Mouse (Mus musculus) heart, postnatal 0 days (tissue): Measurements from ENCODE around the gene Phc1. TPM values are rescaled to one million over a fixed set of nuclear protein-coding genes. Genes with fewer than 3 reads are reported as not detected.

Experiments used
- ATAC-seq: fragments of 200-750 bp; cut with Nextera tagmentation; 2 replicates; pipeline ENCODE4 v1.8.0; 2017; ENCODE audit warnings: low read depth, moderate number of reproducible peaks, moderate library complexity; ENCODE audit not compliant: insufficient read depth
- DNase-seq: peaks from one replicate; pipeline ENCODE4 v3.0.0-alpha.2; 2016; ENCODE audit warnings: low spot score
- H3K27ac ChIP-seq: fragments of 300-500 bp; sonication (generic); 2 replicates; pipeline ENCODE4 v1.5.1; 2014; ENCODE audit warnings: low read depth, mild to moderate bottlenecking
- H3K27me3 ChIP-seq: fragments of 300-500 bp; sonication (generic); 2 replicates; pipeline ENCODE4 v1.6.1; 2014; ENCODE audit warnings: low read length, mixed read lengths; ENCODE audit not compliant: control insufficient read depth, insufficient read depth
- H3K36me3 ChIP-seq: fragments of 300-500 bp; sonication (generic); replicated peaks from 2 replicates; pipeline ENCODE4 v1.6.1; 2014; ENCODE audit warnings: low read length, mixed read lengths; ENCODE audit not compliant: control insufficient read depth, insufficient read depth
- H3K4me1 ChIP-seq: fragments of 300-500 bp; sonication (generic); 2 replicates; pipeline ENCODE4 v1.6.1; 2014; ENCODE audit warnings: antibody characterized with exemption; ENCODE audit not compliant: control insufficient read depth, insufficient read depth
- H3K4me2 ChIP-seq: fragments of 300-500 bp; sonication (generic); 2 replicates; pipeline ENCODE4 v1.6.1; 2014; ENCODE audit warnings: low read depth, mild to moderate bottlenecking, low read length, moderate library complexity
- H3K4me3 ChIP-seq: fragments of 300-500 bp; sonication (generic); 2 replicates; pipeline ENCODE4 v1.5.1; 2014; ENCODE audit warnings: low read depth, low read length
- H3K9ac ChIP-seq: fragments of 300-500 bp; sonication (generic); replicated peaks from 2 replicates; pipeline ENCODE4 v1.6.1; 2014; ENCODE audit warnings: low read depth, low read length, mixed read lengths
- H3K9me3 ChIP-seq: fragments of 300-500 bp; sonication (generic); replicated peaks from 2 replicates; pipeline ENCODE4 v1.6.1; 2016; ENCODE audit warnings: low read length; ENCODE audit not compliant: control insufficient read depth
- CTCF ChIP-seq: IDR thresholded peaks from 2 replicates; pipeline ENCODE4 v1.5.1; 2016; ENCODE audit warnings: antibody characterized with exemption, control low read depth, low read depth
- EP300 ChIP-seq: IDR thresholded peaks from 2 replicates; pipeline ENCODE4 v1.6.1; 2016; ENCODE audit warnings: antibody characterized with exemption, low read depth
- WGBS: fragments of 180-500 bp; shearing (Covaris S2); extraction: QIAGEN DNeasy Blood & Tissue Kit; methylation state at CpG from one replicate; pipeline ENCODE4 v1.1.7; 2014; 5-methylcytosine and 5-hydroxymethylcytosine counted together
- polyA plus RNA-seq: library from polyadenylated mRNA; unstranded; fragments of >200 nt; fragmentation: Nextera tagmentation; extraction: Ambion mirVana; gene quantifications from 2 replicates; pipeline ENCODE4 v1.2.1, GENCODE M21; 2015
- total RNA-seq: library from RNA; depleted of rRNA; stranded (reverse); fragments of >200 nt; gene quantifications from 2 replicates; pipeline ENCODE4 v1.2.3, GENCODE M21; 2014; ENCODE audit warnings: low replicate concordance

The Phc1 gene
- total and polyA plus RNA-seq, 2 experiments from 2014 or later, result 4.6 to 19.6 TPM

- no peak overlapping the region for H3K9ac ChIP-seq
- H3K4me1 ChIP-seq, result peaks cover under 1% of the 10 kb centered on the region; the same call in 1 of the 2 replicates
Observed at GRCm38 (mm10) chr6:122304355-122304754, 36.0 kb downstream of the Phc1 start.

GRCm38 (mm10) chr6:122303526-122303925 lies 36.8 kb downstream of the Phc1 start:
- ATAC-seq (no peak), DNase-seq (no peak)
- Histone ChIP-seq H3K4me1 (no peaks in the 10 kb centered on the region), H3K4me2 (peak overlapping the region; percentile 29; the same call in 1 of the 2 replicates), H3K27me3 (no peaks in the 10 kb centered on the region), H3K9ac (no peak overlapping the region), H3K36me3 (no peaks in the 10 kb centered on the region), H3K9me3 (no peaks in the 10 kb centered on the region), H3K4me3 (peak overlapping the region; percentile 14; the same call in 1 of the 2 replicates), H3K27ac (no peak overlapping the region)
- TF ChIP-seq CTCF, result no peak
- no peak for TF ChIP-seq EP300
- WGBS, result 38% methylated on average over 9 of the region's 9 CpGs

More at GRCm38 (mm10) chr6:122304355-122304754, 36.0 kb downstream of the Phc1 start:
- DNase-seq, result peak; percentile 47
- Histone ChIP-seq H3K4me2 (no peak overlapping the region), H3K27me3 (no peaks in the 10 kb centered on the region), H3K36me3 (no peaks in the 10 kb centered on the region), H3K27ac (no peak overlapping the region), H3K4me3 (no peak overlapping the region), H3K9me3 (no peaks in the 10 kb centered on the region)
- no peak for ATAC-seq
- no peak for TF ChIP-seq EP300
- TF ChIP-seq CTCF, result peak; percentile 77
- WGBS, result 28% methylated on average over 6 of the region's 6 CpGs

GRCm38 (mm10) chr6:122302661-122303060 lies 37.7 kb downstream of the Phc1 start:
- no peak overlapping the region for H3K9ac ChIP-seq
- WGBS, result 81% methylated on average over 4 of the region's 4 CpGs
- ATAC-seq (no peak), DNase-seq (no peak)
- H3K36me3 ChIP-seq, result no peaks in the 10 kb centered on the region
- no peak overlapping the region for H3K4me2 ChIP-seq
- no peaks in the 10 kb centered on the region for H3K27me3 ChIP-seq
- H3K4me3 ChIP-seq, result no peak overlapping the region
- H3K27ac ChIP-seq, result no peak overlapping the region
- no peaks in the 10 kb centered on the region for H3K4me1 ChIP-seq
- no peak for TF ChIP-seq EP300
- TF ChIP-seq CTCF, result no peak
- H3K9me3 ChIP-seq, result no peaks in the 10 kb centered on the region

GRCm38 (mm10) chr6:122302121-122302520 lies 38.2 kb downstream of the Phc1 start:
- H3K4me2 ChIP-seq, result no peak overlapping the region
- TF ChIP-seq EP300, result no peak
- TF ChIP-seq CTCF, result no peak
- H3K36me3 ChIP-seq, result no peaks in the 10 kb centered on the region
- no peaks in the 10 kb centered on the region for H3K27me3 ChIP-seq
- no peak overlapping the region for H3K27ac ChIP-seq
- 58% methylated on average over 1 of the region's 1 CpGs for WGBS
- H3K4me1 ChIP-seq, result no peaks in the 10 kb centered on the region
- ATAC-seq (no peak), DNase-seq (no peak)
- no peak overlapping the region for H3K9ac ChIP-seq
- H3K4me3 ChIP-seq, result no peak overlapping the region
- no peaks in the 10 kb centered on the region for H3K9me3 ChIP-seq

- ATAC-seq, result no peak
Observed at GRCm38 (mm10) chr6:122299621-122300133, 40.7 kb downstream of the Phc1 start.

GRCm38 (mm10) chr6:122298223-122298609 lies 42.1 kb downstream of the Phc1 start:
- Histone ChIP-seq H3K4me1 (no peaks in the 10 kb centered on the region), H3K27ac (no peak overlapping the region), H3K27me3 (no peaks in the 10 kb centered on the region), H3K9me3 (no peaks in the 10 kb centered on the region), H3K9ac (no peak overlapping the region), H3K36me3 (no peaks in the 10 kb centered on the region), H3K4me3 (no peak overlapping the region), H3K4me2 (no peak overlapping the region)
- TF ChIP-seq CTCF (no peak), EP300 (no peak)
- WGBS, result 54% methylated on average over 4 of the region's 4 CpGs
- DNase-seq, result no peak
- ATAC-seq, result no peak

More at GRCm38 (mm10) chr6:122299621-122300133, 40.7 kb downstream of the Phc1 start:
- Histone ChIP-seq H3K4me3 (no peak overlapping the region), H3K4me1 (no peaks in the 10 kb centered on the region), H3K27ac (no peak overlapping the region), H3K9me3 (no peaks in the 10 kb centered on the region), H3K4me2 (no peak overlapping the region), H3K27me3 (no peaks in the 10 kb centered on the region), H3K9ac (no peak overlapping the region), H3K36me3 (no peaks in the 10 kb centered on the region)
- WGBS, result 28% methylated on average over 3 of the region's 3 CpGs
- DNase-seq, result no peak
- TF ChIP-seq CTCF, result no peak
- no peak for TF ChIP-seq EP300
